Mouse (Mus musculus): ENCODE data around the gene 1700025B11Rik. TPM values are rescaled to one million over a fixed set of nuclear protein-coding genes. Genes with fewer than 3 reads are reported as not detected.

The 1700025B11Rik gene
- polyA plus RNA-seq (2016; fragmentation: Nextera tagmentation; extraction: Ambion mirVana) = not detected in 2 replicates

- no peaks in the 10 kb centered on the region for H3K9me3 ChIP-seq
- ATAC-seq (ENCODE audit: insufficient number of reproducible peaks, insufficient read depth, low FRiP score, low TSS enrichment, low read depth) = no peak
- H3K36me3 ChIP-seq = no peaks in the 10 kb centered on the region
- H3K27me3 ChIP-seq = no peaks in the 10 kb centered on the region
- no peak within 1 kb of the TSS for H3K4me2 ChIP-seq
- no peak within 1 kb of the TSS for H3K27ac ChIP-seq
- no peaks in the 10 kb centered on the region for H3K4me1 ChIP-seq (replicated peaks)
- no peak within 1 kb of the TSS for H3K4me3 ChIP-seq (replicated peaks)
- no peak within 1 kb of the TSS for H3K9ac ChIP-seq (replicated peaks)
Measured at GRCm38 (mm10) chr15:77561792-77562191, at the start of gene 1700025B11Rik. Gene 1700025B11Rik, minus strand, starts transcription at chr15:77561892.

- no peaks in the 10 kb centered on the region for H3K9me3 ChIP-seq
- no peak overlapping the region for H3K9ac ChIP-seq (replicated peaks)
- H3K27ac ChIP-seq = no peak overlapping the region
- no peaks in the 10 kb centered on the region for H3K4me1 ChIP-seq (replicated peaks)
- no peaks in the 10 kb centered on the region for H3K36me3 ChIP-seq
- H3K4me3 ChIP-seq (replicated peaks) = no peak overlapping the region
- no peak for ATAC-seq (ENCODE audit: insufficient number of reproducible peaks, insufficient read depth, low FRiP score, low TSS enrichment, low read depth)
- H3K4me2 ChIP-seq = no peak overlapping the region
- WGBS = 91% methylated on average over 3 of the region's 3 CpGs
- H3K27me3 ChIP-seq = no peaks in the 10 kb centered on the region
Measured at GRCm38 (mm10) chr15:77606069-77606468, 44.4 kb upstream of the 1700025B11Rik start.

GRCm38 (mm10) chr15:77598958-77599357, 37.3 kb upstream of the 1700025B11Rik start, which contains the start of gene Gm36245:
Gene Gm36245, plus strand, starts transcription at chr15:77599258.
- 94% methylated on average over 1 of the region's 1 CpGs for WGBS
- H3K4me1 ChIP-seq (replicated peaks) = no peaks in the 10 kb centered on the region
- no peak within 1 kb of the TSS for H3K4me3 ChIP-seq (replicated peaks)
- no peak within 1 kb of the TSS for H3K4me2 ChIP-seq
- no peak within 1 kb of the TSS for H3K9ac ChIP-seq (replicated peaks)
- no peak for ATAC-seq (ENCODE audit: insufficient number of reproducible peaks, insufficient read depth, low FRiP score, low TSS enrichment, low read depth)
- H3K27ac ChIP-seq = no peak within 1 kb of the TSS
- H3K27me3 ChIP-seq = no peaks in the 10 kb centered on the region
- no peaks in the 10 kb centered on the region for H3K9me3 ChIP-seq
- no peaks in the 10 kb centered on the region for H3K36me3 ChIP-seq

GRCm38 (mm10) chr15:77598429-77598828, 36.7 kb upstream of the 1700025B11Rik start:
- Histone ChIP-seq H3K4me3 (replicated peaks) (no peak overlapping the region), H3K9me3 (no peaks in the 10 kb centered on the region), H3K27me3 (no peaks in the 10 kb centered on the region), H3K4me2 (no peak overlapping the region), H3K4me1 (replicated peaks) (no peaks in the 10 kb centered on the region), H3K36me3 (no peaks in the 10 kb centered on the region), H3K27ac (no peak overlapping the region), H3K9ac (replicated peaks) (no peak overlapping the region)
- WGBS = 53% methylated on average over 3 of the region's 3 CpGs
- no peak for ATAC-seq (ENCODE audit: insufficient number of reproducible peaks, insufficient read depth, low FRiP score, low TSS enrichment, low read depth)

- Histone ChIP-seq H3K9ac (replicated peaks) (no peak within 1 kb of the TSS), H3K27me3 (no peaks in the 10 kb centered on the region), H3K9me3 (no peaks in the 10 kb centered on the region), H3K4me3 (replicated peaks) (no peak within 1 kb of the TSS), H3K36me3 (no peaks in the 10 kb centered on the region), H3K4me1 (replicated peaks) (no peaks in the 10 kb centered on the region), H3K4me2 (no peak within 1 kb of the TSS), H3K27ac (no peak within 1 kb of the TSS)
- no peak for ATAC-seq (ENCODE audit: insufficient number of reproducible peaks, insufficient read depth, low FRiP score, low TSS enrichment, low read depth)
- 56% methylated on average over 5 of the region's 5 CpGs for WGBS
Measured at GRCm38 (mm10) chr15:77595961-77596360, 34.3 kb upstream of the 1700025B11Rik start, which contains the start of gene Apol10b. Gene Apol10b, minus strand, starts transcription at chr15:77596125.

- WGBS = 60% methylated on average over 1 of the region's 1 CpGs
- Histone ChIP-seq H3K9ac (replicated peaks) (no peak overlapping the region), H3K27me3 (no peaks in the 10 kb centered on the region), H3K9me3 (no peaks in the 10 kb centered on the region), H3K36me3 (no peaks in the 10 kb centered on the region), H3K4me1 (replicated peaks) (no peaks in the 10 kb centered on the region), H3K4me2 (no peak overlapping the region), H3K27ac (no peak overlapping the region), H3K4me3 (replicated peaks) (no peak overlapping the region)
- no peak for ATAC-seq (ENCODE audit: insufficient number of reproducible peaks, insufficient read depth, low FRiP score, low TSS enrichment, low read depth)
Measured at GRCm38 (mm10) chr15:77593557-77593956, 31.9 kb upstream of the 1700025B11Rik start.

GRCm38 (mm10) chr15:77590881-77591280, 29.2 kb upstream of the 1700025B11Rik start:
- H3K9ac ChIP-seq (replicated peaks) = no peak overlapping the region
- no peaks in the 10 kb centered on the region for H3K9me3 ChIP-seq
- ATAC-seq (ENCODE audit: insufficient number of reproducible peaks, insufficient read depth, low FRiP score, low TSS enrichment, low read depth) = no peak
- H3K36me3 ChIP-seq = no peaks in the 10 kb centered on the region
- H3K4me3 ChIP-seq (replicated peaks) = no peak overlapping the region
- H3K27ac ChIP-seq = no peak overlapping the region
- 86% methylated on average over 2 of the region's 2 CpGs for WGBS
- H3K4me2 ChIP-seq = no peak overlapping the region
- H3K27me3 ChIP-seq = no peaks in the 10 kb centered on the region
- no peaks in the 10 kb centered on the region for H3K4me1 ChIP-seq (replicated peaks)

- Histone ChIP-seq H3K4me2 (no peak overlapping the region), H3K9me3 (no peaks in the 10 kb centered on the region)
- ATAC-seq (ENCODE audit: insufficient number of reproducible peaks, insufficient read depth, low FRiP score, low TSS enrichment, low read depth) = no peak
Measured at GRCm38 (mm10) chr15:77588981-77589380, 27.3 kb upstream of the 1700025B11Rik start.

GRCm38 (mm10) chr15:77587026-77587425, 25.3 kb upstream of the 1700025B11Rik start:
- Histone ChIP-seq H3K27me3 (no peaks in the 10 kb centered on the region), H3K27ac (no peak overlapping the region), H3K4me1 (replicated peaks) (no peaks in the 10 kb centered on the region), H3K9ac (replicated peaks) (no peak overlapping the region), H3K4me3 (replicated peaks) (no peak overlapping the region), H3K9me3 (peaks cover 9% of the 10 kb centered on the region), H3K36me3 (no peaks in the 10 kb centered on the region), H3K4me2 (no peak overlapping the region)
- no peak for ATAC-seq (ENCODE audit: insufficient number of reproducible peaks, insufficient read depth, low FRiP score, low TSS enrichment, low read depth)

More at GRCm38 (mm10) chr15:77588981-77589380, 27.3 kb upstream of the 1700025B11Rik start:
- Histone ChIP-seq H3K27ac (no peak overlapping the region), H3K4me1 (replicated peaks) (no peaks in the 10 kb centered on the region), H3K4me3 (replicated peaks) (no peak overlapping the region), H3K9ac (replicated peaks) (no peak overlapping the region), H3K36me3 (no peaks in the 10 kb centered on the region), H3K27me3 (no peaks in the 10 kb centered on the region)

- no peak overlapping the region for H3K27ac ChIP-seq
- H3K36me3 ChIP-seq = no peaks in the 10 kb centered on the region
- peaks cover 9% of the 10 kb centered on the region for H3K9me3 ChIP-seq
- no peak overlapping the region for H3K4me2 ChIP-seq
- ATAC-seq (ENCODE audit: insufficient number of reproducible peaks, insufficient read depth, low FRiP score, low TSS enrichment, low read depth) = no peak
- no peak overlapping the region for H3K9ac ChIP-seq (replicated peaks)
- H3K4me3 ChIP-seq (replicated peaks) = no peak overlapping the region
- no peaks in the 10 kb centered on the region for H3K27me3 ChIP-seq
- no peaks in the 10 kb centered on the region for H3K4me1 ChIP-seq (replicated peaks)
- 71% methylated on average over 1 of the region's 1 CpGs for WGBS
Measured at GRCm38 (mm10) chr15:77581681-77582080, 20.0 kb upstream of the 1700025B11Rik start.

- Histone ChIP-seq H3K4me3 (replicated peaks) (no peak overlapping the region), H3K4me2 (no peak overlapping the region), H3K4me1 (replicated peaks) (no peaks in the 10 kb centered on the region), H3K36me3 (no peaks in the 10 kb centered on the region), H3K27me3 (no peaks in the 10 kb centered on the region), H3K9ac (replicated peaks) (no peak overlapping the region), H3K27ac (no peak overlapping the region), H3K9me3 (peaks cover 9% of the 10 kb centered on the region)
- no peak for ATAC-seq (ENCODE audit: insufficient number of reproducible peaks, insufficient read depth, low FRiP score, low TSS enrichment, low read depth)
- 85% methylated on average over 4 of the region's 4 CpGs for WGBS
Measured at GRCm38 (mm10) chr15:77579311-77579710, 17.6 kb upstream of the 1700025B11Rik start.

- WGBS = 88% methylated on average over 2 of the region's 2 CpGs
- no peaks in the 10 kb centered on the region for H3K27me3 ChIP-seq
- no peak for ATAC-seq (ENCODE audit: insufficient number of reproducible peaks, insufficient read depth, low FRiP score, low TSS enrichment, low read depth)
- H3K9me3 ChIP-seq = peaks cover 8% of the 10 kb centered on the region
- H3K4me1 ChIP-seq (replicated peaks) = no peaks in the 10 kb centered on the region
- H3K27ac ChIP-seq = no peak overlapping the region
- no peak overlapping the region for H3K9ac ChIP-seq (replicated peaks)
- H3K4me3 ChIP-seq (replicated peaks) = no peak overlapping the region
- H3K4me2 ChIP-seq = no peak overlapping the region
- H3K36me3 ChIP-seq = no peaks in the 10 kb centered on the region
Measured at GRCm38 (mm10) chr15:77578801-77579200, 17.1 kb upstream of the 1700025B11Rik start.
